Mouse (Mus musculus) midbrain, embryonic 11.5 days (tissue): Measurements from ENCODE around the gene Ccdc148. TPM values are rescaled to one million over a fixed set of nuclear protein-coding genes. Genes with fewer than 3 reads are reported as not detected.

ENCODE experiments used
- polyA plus RNA-seq: library from polyadenylated mRNA; unstranded; fragments of >200 nt; fragmentation: Nextera tagmentation; extraction: Ambion mirVana; gene quantifications from 2 replicates; pipeline ENCODE4 v1.2.1, GENCODE M21; 2014

Ccdc148 gene
- polyA plus RNA-seq, 1 experiment from 2014 or later, result 0.55 TPM

Other genes with a start within 250 kb of the Ccdc148 start
- 19.0 and 20.2 TPM in 2 replicates for gene Pkp4, start 167 bp upstream of the Ccdc148 start, polyA plus RNA-seq